Mouse (Mus musculus): Measurements from ENCODE around the gene Slc9a1. TPM values are rescaled to one million over a fixed set of nuclear protein-coding genes. Genes with fewer than 3 reads are reported as not detected.
A peak's percentile ranks its signal among the peaks of the same experiment; 100 is the strongest.

The Slc9a1 gene
- polyA plus RNA-seq, 1 experiment from 2014 or later = 6.1 TPM

GRCm38 (mm10) chr4:133404256-133404655, 34.8 kb downstream of the Slc9a1 start:
- no peak for TF ChIP-seq CTCF (IDR thresholded peaks at IDR 0.05; ENCODE audit: low read depth)
- Histone ChIP-seq H3K9me3 (ENCODE audit: control insufficient read depth) (no peaks in the 10 kb centered on the region), H3K4me1 (replicated peaks; ENCODE audit: control insufficient read depth, insufficient read depth, low read length) (no peaks in the 10 kb centered on the region; the same call in 1 of the 2 replicates), H3K4me2 (replicated peaks; ENCODE audit: low read depth) (no peak overlapping the region), H3K27ac (ENCODE audit: low read depth, low read length) (no peak overlapping the region), H3K27me3 (replicated peaks; ENCODE audit: control insufficient read depth, insufficient read depth, low read length) (no peaks in the 10 kb centered on the region), H3K4me3 (ENCODE audit: low read depth, low read length) (no peak overlapping the region), H3K9ac (ENCODE audit: low read depth, low read length) (no peak overlapping the region), H3K36me3 (ENCODE audit: control insufficient read depth, insufficient read depth) (no peaks in the 10 kb centered on the region)
- no peak for ATAC-seq
- WGBS = 90% methylated on average over 5 of the region's 5 CpGs

- peak; percentile 49 for ATAC-seq
- Histone ChIP-seq H3K36me3 (ENCODE audit: control insufficient read depth, insufficient read depth) (no peaks in the 10 kb centered on the region), H3K4me3 (ENCODE audit: low read depth, low read length) (no peak overlapping the region), H3K9ac (ENCODE audit: low read depth, low read length) (no peak overlapping the region), H3K9me3 (ENCODE audit: control insufficient read depth) (no peaks in the 10 kb centered on the region), H3K27me3 (replicated peaks; ENCODE audit: control insufficient read depth, insufficient read depth, low read length) (no peaks in the 10 kb centered on the region), H3K27ac (ENCODE audit: low read depth, low read length) (no peak overlapping the region), H3K4me1 (replicated peaks; ENCODE audit: control insufficient read depth, insufficient read depth, low read length) (no peaks in the 10 kb centered on the region; the same call in 1 of the 2 replicates), H3K4me2 (replicated peaks; ENCODE audit: low read depth) (no peak overlapping the region)
- TF ChIP-seq CTCF (IDR thresholded peaks at IDR 0.05; ENCODE audit: low read depth) = no peak
- 53% methylated on average over 8 of the region's 8 CpGs for WGBS
Observed at GRCm38 (mm10) chr4:133406313-133407056, 37.0 kb downstream of the Slc9a1 start.

- Histone ChIP-seq H3K36me3 (ENCODE audit: control insufficient read depth, insufficient read depth) (peaks cover 7% of the 10 kb centered on the region; the same call in 1 of the 2 replicates), H3K27ac (ENCODE audit: low read depth, low read length) (no peak overlapping the region), H3K9me3 (ENCODE audit: control insufficient read depth) (no peaks in the 10 kb centered on the region), H3K4me1 (replicated peaks; ENCODE audit: control insufficient read depth, insufficient read depth, low read length) (no peaks in the 10 kb centered on the region; the same call in 1 of the 2 replicates), H3K4me2 (replicated peaks; ENCODE audit: low read depth) (no peak overlapping the region), H3K4me3 (ENCODE audit: low read depth, low read length) (no peak overlapping the region), H3K27me3 (replicated peaks; ENCODE audit: control insufficient read depth, insufficient read depth, low read length) (no peaks in the 10 kb centered on the region), H3K9ac (ENCODE audit: low read depth, low read length) (no peak overlapping the region)
- TF ChIP-seq CTCF (IDR thresholded peaks at IDR 0.05; ENCODE audit: low read depth) = no peak
- 50% methylated on average over 6 of the region's 6 CpGs for WGBS
- no peak for ATAC-seq
Observed at GRCm38 (mm10) chr4:133407114-133407787, 37.7 kb downstream of the Slc9a1 start.

- Histone ChIP-seq H3K4me1 (replicated peaks; ENCODE audit: control insufficient read depth, insufficient read depth, low read length) (no peaks in the 10 kb centered on the region; the same call in 1 of the 2 replicates), H3K4me2 (replicated peaks; ENCODE audit: low read depth) (no peak overlapping the region), H3K9ac (ENCODE audit: low read depth, low read length) (no peak overlapping the region), H3K36me3 (ENCODE audit: control insufficient read depth, insufficient read depth) (peaks cover 15% of the 10 kb centered on the region), H3K4me3 (ENCODE audit: low read depth, low read length) (no peak overlapping the region), H3K27me3 (replicated peaks; ENCODE audit: control insufficient read depth, insufficient read depth, low read length) (no peaks in the 10 kb centered on the region), H3K9me3 (ENCODE audit: control insufficient read depth) (no peaks in the 10 kb centered on the region), H3K27ac (ENCODE audit: low read depth, low read length) (no peak overlapping the region)
- no peak for TF ChIP-seq CTCF (IDR thresholded peaks at IDR 0.05; ENCODE audit: low read depth)
- no peak for ATAC-seq
- 61% methylated on average over 7 of the region's 7 CpGs for WGBS
Observed at GRCm38 (mm10) chr4:133408006-133408405, 38.5 kb downstream of the Slc9a1 start.

GRCm38 (mm10) chr4:133410994-133411393, 41.5 kb downstream of the Slc9a1 start:
- Histone ChIP-seq H3K4me2 (replicated peaks; ENCODE audit: low read depth) (no peak overlapping the region), H3K27ac (ENCODE audit: low read depth, low read length) (no peak overlapping the region), H3K4me1 (replicated peaks; ENCODE audit: control insufficient read depth, insufficient read depth, low read length) (no peaks in the 10 kb centered on the region; the same call in 1 of the 2 replicates), H3K36me3 (ENCODE audit: control insufficient read depth, insufficient read depth) (peaks cover 34% of the 10 kb centered on the region), H3K27me3 (replicated peaks; ENCODE audit: control insufficient read depth, insufficient read depth, low read length) (no peaks in the 10 kb centered on the region), H3K9me3 (ENCODE audit: control insufficient read depth) (no peaks in the 10 kb centered on the region), H3K9ac (ENCODE audit: low read depth, low read length) (no peak overlapping the region), H3K4me3 (ENCODE audit: low read depth, low read length) (no peak overlapping the region)
- TF ChIP-seq CTCF (IDR thresholded peaks at IDR 0.05; ENCODE audit: low read depth) = no peak
- WGBS = 85% methylated on average over 14 of the region's 14 CpGs
- ATAC-seq = no peak

- H3K4me3 ChIP-seq (ENCODE audit: low read depth, low read length) = no peak overlapping the region
Observed at GRCm38 (mm10) chr4:133412096-133412495, 42.6 kb downstream of the Slc9a1 start.

More at GRCm38 (mm10) chr4:133412096-133412495, 42.6 kb downstream of the Slc9a1 start:
- 90% methylated on average over 14 of the region's 14 CpGs for WGBS
- no peak for TF ChIP-seq CTCF (IDR thresholded peaks at IDR 0.05; ENCODE audit: low read depth)
- ATAC-seq = no peak
- Histone ChIP-seq H3K36me3 (ENCODE audit: control insufficient read depth, insufficient read depth) (peaks cover 45% of the 10 kb centered on the region), H3K9me3 (ENCODE audit: control insufficient read depth) (no peaks in the 10 kb centered on the region), H3K4me1 (replicated peaks; ENCODE audit: control insufficient read depth, insufficient read depth, low read length) (no peaks in the 10 kb centered on the region), H3K27me3 (replicated peaks; ENCODE audit: control insufficient read depth, insufficient read depth, low read length) (no peaks in the 10 kb centered on the region), H3K4me2 (replicated peaks; ENCODE audit: low read depth) (no peak overlapping the region), H3K9ac (ENCODE audit: low read depth, low read length) (no peak overlapping the region), H3K27ac (ENCODE audit: low read depth, low read length) (no peak overlapping the region)

All from intestine, postnatal 0 days (tissue).